ENCODE assay signal across 15 mouse cellular contexts in genomic region chr5:115217998-115218397, GRCm38 (mm10).
"Had no signal": no experiment of that assay in that cellular context is flagged by ENCODE, and none has a peak within 500 bp of the region (broad histone marks: within the 10 kb centered on the region; RNA-seq: fewer than 3 reads in every experiment).

No protein-coding gene starts in this region.

- DNase-seq: kidney, adult 18-20 months; kidney, postnatal 14 days; lung, embryonic 14.5 days; lung, postnatal 10 days; lung, postnatal 4 days; retina, postnatal 1 day; right cerebral cortex, postnatal 14 days; thymus, adult 2 months; thymus, postnatal 25 days had no signal

- H3K4me3 ChIP-seq: limb, embryonic 15.5 days; liver, embryonic 12.5 days; megakaryocyte, embryonic 14.5 days; midbrain, embryonic 12.5 days; neural tube, embryonic 13.5 days had no signal

- H3K9me3 ChIP-seq: limb, embryonic 15.5 days; neural tube, embryonic 13.5 days had no signal

- H3K4me2 ChIP-seq: limb, embryonic 15.5 days; liver, embryonic 12.5 days; lung, embryonic 14.5 days; midbrain, embryonic 12.5 days; neural tube, embryonic 13.5 days had no signal

- ATAC-seq: liver, embryonic 12.5 days; midbrain, embryonic 16.5 days had no signal

- H3K9ac ChIP-seq: limb, embryonic 15.5 days; liver, embryonic 12.5 days; lung, embryonic 14.5 days; midbrain, embryonic 12.5 days; neural tube, embryonic 13.5 days had no signal

- H3K4me1 ChIP-seq: liver, embryonic 12.5 days had no signal

- H3K27ac ChIP-seq: limb, embryonic 15.5 days; liver, embryonic 12.5 days; midbrain, embryonic 12.5 days; neural tube, embryonic 13.5 days had no signal

- H3K36me3 ChIP-seq: limb, embryonic 15.5 days; liver, embryonic 12.5 days; midbrain, embryonic 12.5 days; neural tube, embryonic 13.5 days had no signal
